Comparison of ENCODE assay signal across 9 mouse cellular contexts in genomic region chr13:58066081-58066495, GRCm38 (mm10). TPM values are rescaled to one million over a fixed set of nuclear protein-coding genes. Genes with fewer than 3 reads are reported as not detected.
DNase-seq lines count a peak whose midpoint lies in the region; ATAC-seq and TF ChIP-seq lines count a peak whose summit lies in the region.
"Had no signal": no experiment of that assay in that cellular context is flagged by ENCODE, and none has a peak within 500 bp of the region (broad histone marks: within the 10 kb centered on the region; RNA-seq: fewer than 3 reads in every experiment).

No protein-coding gene starts in this region.

- peaks cover 4% of the 10 kb centered on the region for H3K36me3 ChIP-seq in lung, embryonic 16.5 days (ENCODE audit: control insufficient read depth, insufficient read depth, low read length)
- peaks cover 14% of the 10 kb centered on the region; the same call in 1 of the 2 replicates for H3K36me3 ChIP-seq in hindbrain, postnatal 0 days (ENCODE audit: insufficient read depth, low read length)
- no peaks in the 10 kb centered on the region; the same call in 1 of the 2 replicates for H3K36me3 ChIP-seq in liver, embryonic 15.5 days (replicated peaks)

- H3K4me1 ChIP-seq in lung, embryonic 16.5 days (replicated peaks; ENCODE audit: control insufficient read depth, insufficient read depth, low read length), result peaks cover 35% of the 10 kb centered on the region
- no peaks in the 10 kb centered on the region; the same call in 1 of the 2 replicates for H3K4me1 ChIP-seq in hindbrain, postnatal 0 days (ENCODE audit: insufficient read depth, low read length)
- peaks cover 15% of the 10 kb centered on the region for H3K4me1 ChIP-seq in liver, embryonic 15.5 days (replicated peaks)

- no peaks in the 10 kb centered on the region for H3K27me3 ChIP-seq in lung, embryonic 16.5 days (ENCODE audit: control insufficient read depth, insufficient read depth, low read depth, low read length)
- H3K27me3 ChIP-seq in hindbrain, postnatal 0 days (ENCODE audit: insufficient read depth, low read length), result no peaks in the 10 kb centered on the region
- no peaks in the 10 kb centered on the region for H3K27me3 ChIP-seq in liver, embryonic 15.5 days

- no peak for TF ChIP-seq CTCF in gastrocnemius, adult 2 months (IDR thresholded peaks at IDR 0.05)
- no peak for TF ChIP-seq CTCF in hindbrain, postnatal 0 days (IDR thresholded peaks at IDR 0.05; ENCODE audit: low read depth)

- H3K9me3 ChIP-seq in lung, embryonic 16.5 days (ENCODE audit: control insufficient read depth, low read length), result no peaks in the 10 kb centered on the region
- H3K9me3 ChIP-seq in hindbrain, postnatal 0 days (ENCODE audit: low read length), result no peaks in the 10 kb centered on the region
- H3K9me3 ChIP-seq in liver, embryonic 15.5 days (replicated peaks), result no peaks in the 10 kb centered on the region

- peak overlapping the region; percentile 33 for H3K4me3 ChIP-seq in gastrocnemius, adult 2 months
- no peak overlapping the region for H3K4me3 ChIP-seq in lung, embryonic 16.5 days (ENCODE audit: low read length)
- H3K4me3 ChIP-seq in hindbrain, postnatal 0 days (ENCODE audit: low read length), result no peak overlapping the region
- no peak overlapping the region for H3K4me3 ChIP-seq in liver, embryonic 15.5 days (replicated peaks)

- DNase-seq in gastrocnemius, adult 2 months, result no peak
- no peak for DNase-seq in gastrocnemius, postnatal 14 days
- no peak for DNase-seq in lung, postnatal 25 days (ENCODE audit: low spot score)
- DNase-seq in hindbrain, postnatal 0 days (ENCODE audit: low spot score), result no peak
- no peak for DNase-seq in cerebellum, adult 9-10 months
- no peak for DNase-seq in layer of hippocampus, adult 18-20 months (ENCODE audit: low spot score in 2 of 2)

- H3K9ac ChIP-seq in lung, embryonic 16.5 days (ENCODE audit: low read length), result no peak overlapping the region
- no peak overlapping the region for H3K9ac ChIP-seq in hindbrain, postnatal 0 days (replicated peaks; ENCODE audit: low read length)
- no peak overlapping the region for H3K9ac ChIP-seq in liver, embryonic 15.5 days

- intact Hi-C loops in gastrocnemius, adult 2 months (cut with DNase I), result no loop called here
- intact Hi-C loops in gastrocnemius, postnatal 14 days (cut with DNase I; ENCODE audit: low total_unique reads), result no loop called here

- ATAC-seq in lung, embryonic 16.5 days (ENCODE audit: low read depth), result no peak; the same call in 1 of the 2 replicates
- ATAC-seq in hindbrain, postnatal 0 days, result no peak
- no peak for ATAC-seq in liver, embryonic 15.5 days (ENCODE audit: insufficient read depth)

- H3K4me2 ChIP-seq in lung, embryonic 16.5 days (ENCODE audit: low read depth, low read length), result no peak overlapping the region
- no peak overlapping the region for H3K4me2 ChIP-seq in hindbrain, postnatal 0 days (ENCODE audit: low read depth, low read length)
- no peak overlapping the region for H3K4me2 ChIP-seq in liver, embryonic 15.5 days

- H3K27ac ChIP-seq in gastrocnemius, adult 2 months, result peak overlapping the region; percentile 91
- peak overlapping the region; percentile 93 for H3K27ac ChIP-seq in lung, embryonic 16.5 days (ENCODE audit: low read length)
- 0 out of 2 replicates have a peak overlapping the region, but pooled peaks have one; percentile 15 for H3K27ac ChIP-seq in hindbrain, postnatal 0 days
- H3K27ac ChIP-seq in liver, embryonic 15.5 days (replicated peaks), result peak overlapping the region; percentile 84
- H3K27ac ChIP-seq: macrophage had no signal

- WGBS in lung, embryonic 16.5 days, result 70% methylated on average over 13 of the region's 13 CpGs
- 86% methylated on average over 13 of the region's 13 CpGs for WGBS in hindbrain, postnatal 0 days
- WGBS in liver, embryonic 15.5 days (ENCODE audit: insufficient replicate concordance), result 57% methylated on average over 13 of the region's 13 CpGs

RNA-seq across cellular contexts. Expression of gene Klhl3, which starts 47.3 kb away (rescaled TPM):
- under 1 TPM; 0.36 to 0.67 TPM for total RNA-seq in gastrocnemius, adult 2 months (2021)
- total RNA-seq in gastrocnemius, postnatal 14 days (2021), result 1 to 10 TPM; 1.0 to 1.2 TPM
- polyA plus RNA-seq in lung, embryonic 16.5 days (2015; fragmentation: Nextera tagmentation; extraction: Ambion mirVana), result 4.4 and 4.6 TPM in 2 replicates
- total RNA-seq in hindbrain, postnatal 0 days (2014; rRNA removed), result 9.9 and 10.2 TPM in 2 replicates
- polyA plus RNA-seq in hindbrain, postnatal 0 days (2015; fragmentation: Nextera tagmentation; extraction: Ambion mirVana), result 10.6 and 11.1 TPM in 2 replicates
- 1.1 and 1.4 TPM in 2 replicates for polyA plus RNA-seq in liver, embryonic 15.5 days (2015; fragmentation: Nextera tagmentation; extraction: Ambion mirVana)
- total RNA-seq in layer of hippocampus, adult 18-20 months (2021), result 10 to 100 TPM; 47.1 to 48.6 TPM

Comparison
In these comparisons a context has a peak if more than half of its experiments do, and no peak if none do; other contexts are left out.
1. H3K27ac ChIP-seq: peak in every context shown above with its lines; median percentile 93 in lung, embryonic 16.5 days; 91 in gastrocnemius, adult 2 months; 84 in liver, embryonic 15.5 days; 15 in hindbrain, postnatal 0 days.